Mouse (Mus musculus): ENCODE measurements around the gene Eif4e1b.

Eif4e1b gene

GRCm38 (mm10) chr13:54783698-54784097 lies at the start of gene Eif4e1b:
Gene Eif4e1b (plus strand): TSS chr13:54783998.
- in situ Hi-C loops (cut with MboI, MseI), result no loop called here

- in situ Hi-C loops (cut with MboI, MseI), result no loop called here
These were observed 46.9 kb upstream of the Eif4e1b start for GRCm38 (mm10) chr13:54736931-54737330.

- in situ Hi-C loops (cut with MboI, MseI), result no loop called here
These were observed 46.1 kb upstream of the Eif4e1b start for GRCm38 (mm10) chr13:54737488-54738212.

GRCm38 (mm10) chr13:54738213-54738601 lies 45.6 kb upstream of the Eif4e1b start:
- in situ Hi-C loops (cut with MboI, MseI), result no loop called here

- in situ Hi-C loops (cut with MboI, MseI), result no loop called here
These were observed 37.7 kb upstream of the Eif4e1b start for GRCm38 (mm10) chr13:54746110-54746509.

- in situ Hi-C loops (cut with MboI, MseI), result no loop called here
These were observed 36.9 kb upstream of the Eif4e1b start for GRCm38 (mm10) chr13:54746896-54747295.

GRCm38 (mm10) chr13:54748190-54748589 lies 35.6 kb upstream of the Eif4e1b start:
- in situ Hi-C loops (cut with MboI, MseI), result no loop called here

GRCm38 (mm10) chr13:54748721-54749060 lies 35.1 kb upstream of the Eif4e1b start:
- in situ Hi-C loops (cut with MboI, MseI), result no loop called here

- in situ Hi-C loops (cut with MboI, MseI), result no loop called here
These were observed 34.5 kb upstream of the Eif4e1b start for GRCm38 (mm10) chr13:54749061-54749863.

GRCm38 (mm10) chr13:54749864-54750411 lies 33.9 kb upstream of the Eif4e1b start, which contains the start of gene Gprin1:
Gene Gprin1 (minus strand): TSS chr13:54749874.
- in situ Hi-C loops (cut with MboI, MseI), result no loop called here

GRCm38 (mm10) chr13:54750699-54751098 lies 33.1 kb upstream of the Eif4e1b start:
- in situ Hi-C loops (cut with MboI, MseI), result no loop called here

- in situ Hi-C loops (cut with MboI, MseI), result no loop called here
These were observed 31.1 kb upstream of the Eif4e1b start for GRCm38 (mm10) chr13:54752656-54753055.

- in situ Hi-C loops (cut with MboI, MseI), result no loop called here
These were observed 30.1 kb upstream of the Eif4e1b start for GRCm38 (mm10) chr13:54753733-54754132.

GRCm38 (mm10) chr13:54754169-54755080 lies 29.4 kb upstream of the Eif4e1b start:
- in situ Hi-C loops (cut with MboI, MseI), result no loop called here

- in situ Hi-C loops (cut with MboI, MseI), result no loop called here
These were observed 28.5 kb upstream of the Eif4e1b start for GRCm38 (mm10) chr13:54755201-54755830.

GRCm38 (mm10) chr13:54756156-54756712 lies 27.6 kb upstream of the Eif4e1b start:
- in situ Hi-C loops (cut with MboI, MseI), result no loop called here

- in situ Hi-C loops (cut with MboI, MseI), result no loop called here
These were observed 26.5 kb upstream of the Eif4e1b start for GRCm38 (mm10) chr13:54757093-54757830.

GRCm38 (mm10) chr13:54758045-54758755 lies 25.6 kb upstream of the Eif4e1b start:
- in situ Hi-C loops (cut with MboI, MseI), result no loop called here

- in situ Hi-C loops (cut with MboI, MseI), result no loop called here
These were observed 24.9 kb upstream of the Eif4e1b start for GRCm38 (mm10) chr13:54758756-54759470.

Measured in regulatory T cell (primary cell).